Mouse (Mus musculus) gastrocnemius, adult 2 months (tissue): ENCODE measurements at regions not wholly inside any gene's neighbourhood (a gene's known extent, or its start where the extent isn't known, plus 50 kb on each side); places are given as distances from the start of the nearest gene placed in this dataset.

Source experiments
- DNase-seq: peaks from one replicate; pipeline ENCODE4 v3.0.0; 2022
- H3K27ac ChIP-seq: fragments of 200-600 bp; 2 replicates; pipeline ENCODE4 v1.8.1; 2022; ENCODE audit warnings: mild to moderate bottlenecking
- H3K4me3 ChIP-seq: fragments of 200-600 bp; 2 replicates; pipeline ENCODE4 v1.8.1; 2022; ENCODE audit warnings: mild to moderate bottlenecking, moderate library complexity
- CTCF ChIP-seq: fragments of 200-600 bp; IDR thresholded peaks from 2 replicates; pipeline ENCODE4 v1.8.1; 2022; ENCODE audit warnings: antibody characterized with exemption, mild to moderate bottlenecking, moderate library complexity
- intact Hi-C: fragments of 180-260 bp; cut with DNase I; formaldehyde crosslinking; loops from one replicate; pipeline ENCODE4 v1.15.1; 2025

DNA sequence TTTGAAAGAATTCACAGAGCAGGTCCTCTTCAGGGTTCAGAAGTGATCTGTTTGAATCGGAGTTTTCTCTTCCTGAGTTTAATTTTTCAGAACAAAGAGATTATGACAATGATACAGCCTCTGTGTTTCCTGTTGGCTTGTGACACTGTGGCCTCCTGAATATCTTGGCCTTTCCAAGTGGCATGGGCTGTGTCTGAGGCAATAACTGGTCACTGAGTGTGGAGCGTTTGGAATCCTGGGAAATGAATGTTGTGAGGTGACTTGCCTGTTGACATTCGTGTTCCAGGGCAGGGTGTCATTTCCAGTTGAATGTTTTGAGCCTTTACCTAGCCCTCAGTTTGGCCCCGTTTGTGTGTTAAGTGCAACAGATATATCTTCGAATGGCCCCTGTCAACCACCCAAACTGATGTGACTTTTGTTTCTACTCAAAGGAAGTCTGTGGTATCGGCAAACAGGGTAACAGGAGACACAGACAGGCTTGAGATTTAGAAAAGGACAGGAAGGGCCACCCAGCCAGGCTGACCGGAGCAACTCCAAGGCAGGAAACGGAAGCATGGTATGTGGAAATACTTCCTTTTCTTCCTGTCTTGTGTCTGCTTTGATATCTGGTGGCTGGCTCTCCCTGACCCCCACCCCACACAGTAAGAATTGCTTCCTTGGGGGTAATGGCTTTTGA lies 52.3 kb upstream of the Mef2a start:
- Histone ChIP-seq H3K4me3 (no peak overlapping the region), H3K27ac (no peak overlapping the region)
- DNase-seq: no peak
- TF ChIP-seq CTCF: no peak
- intact Hi-C loops: loop anchor here (5.0 kb wide), 2 partner anchors 53 to 183 kb away; partner anchors contain the start of gene Mef2a
